Mouse (Mus musculus) gastrocnemius, postnatal 36 days (tissue): ENCODE measurements around the gene Vps4a. TPM values are rescaled to one million over a fixed set of nuclear protein-coding genes. Genes with fewer than 3 reads are reported as not detected.
"Not testable (repeated sequence)": the region's sequence is repeated elsewhere in the genome, so short reads cannot be mapped to it uniquely, and the experiment has no call there.

ENCODE experiments used
- DNase-seq, 2 experiments: peaks; one replicate each; pipeline ENCODE4 v3.0.0; 2022
- intact Hi-C: fragments of 180-260 bp; cut with DNase I; formaldehyde crosslinking; loops from one replicate; pipeline ENCODE4 v1.15.1; 2025
- long read RNA-seq, 2 experiments: library from polyadenylated mRNA; stranded (forward); transcript quantifications; one replicate each; pipeline ENCODE4 v2.0.0; 2021
- total RNA-seq, 2 experiments: library from RNA; stranded (reverse); gene quantifications; 2 replicates each; pipeline ENCODE4 v1.2.3; 2021

The Vps4a gene
- total RNA-seq, result 10 to 100 TPM; 61.1 to 64.6 TPM
- long read RNA-seq, experiment 1, transcript Vps4a-201 (11 exons, 2,178 nt), result major isoform, 32 of 44 reads
- long read RNA-seq, experiment 1, partial matches to known transcripts, result 4 of 44 reads
- long read RNA-seq, experiment 1, other reads (novel, unspliced or antisense), result 8 of 44 reads
- long read RNA-seq, experiment 2, transcript Vps4a-201 (11 exons, 2,178 nt), result major isoform, 45 of 53 reads
- long read RNA-seq, experiment 2, partial matches to known transcripts, result 5 of 53 reads
- long read RNA-seq, experiment 2, other reads (novel, unspliced or antisense), result 3 of 53 reads

DNA sequence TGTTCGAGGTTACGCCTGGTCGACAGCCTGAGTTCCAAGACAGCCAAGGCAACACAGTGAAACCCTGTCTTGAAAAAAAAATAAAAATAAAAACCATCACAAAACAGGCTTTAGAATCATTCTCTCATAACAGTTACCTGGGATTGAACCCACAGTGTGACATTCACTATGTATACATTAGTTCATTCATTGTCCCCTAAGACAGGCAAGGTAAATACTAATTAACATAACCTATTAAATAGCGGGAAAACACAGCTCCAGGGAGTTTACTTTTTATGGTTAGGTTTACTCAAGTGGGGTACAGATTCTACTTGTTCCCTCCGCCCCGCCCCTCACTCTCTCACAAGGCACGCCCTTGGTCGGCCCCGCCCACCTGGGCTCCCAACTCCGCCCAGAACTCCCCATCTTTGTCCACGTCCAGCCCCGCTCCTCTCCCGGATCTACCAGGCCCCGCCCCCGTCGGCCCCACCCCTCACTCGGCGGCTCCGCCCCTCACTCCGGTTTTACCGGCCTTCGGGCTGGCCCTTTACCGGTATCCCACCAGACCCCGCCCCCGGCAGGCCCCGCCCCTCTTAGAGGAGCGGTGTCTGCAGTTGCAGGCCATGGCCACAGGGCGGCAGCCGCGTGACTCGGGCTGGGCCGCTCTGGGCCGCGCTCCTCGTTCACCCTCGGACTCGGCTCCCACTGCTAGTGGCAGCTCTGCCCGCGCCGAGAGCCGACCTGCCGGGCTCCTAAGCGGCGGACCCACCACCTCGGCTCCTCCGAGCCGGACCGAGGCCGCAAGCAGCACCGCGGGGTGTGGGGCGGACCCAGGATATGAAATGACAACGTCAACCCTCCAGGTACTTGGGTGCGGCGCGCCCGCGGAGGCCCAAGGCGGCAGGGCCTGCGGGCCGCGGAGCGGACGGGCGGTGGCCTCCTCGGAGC, at the start of gene Vps4a:
Gene Vps4a, plus strand, starts transcription at position 573 of the 927 bp plus-strand sequence.
- intact Hi-C loops, result no loop called here
- peak; percentile 95 to 97 for DNase-seq

DNA sequence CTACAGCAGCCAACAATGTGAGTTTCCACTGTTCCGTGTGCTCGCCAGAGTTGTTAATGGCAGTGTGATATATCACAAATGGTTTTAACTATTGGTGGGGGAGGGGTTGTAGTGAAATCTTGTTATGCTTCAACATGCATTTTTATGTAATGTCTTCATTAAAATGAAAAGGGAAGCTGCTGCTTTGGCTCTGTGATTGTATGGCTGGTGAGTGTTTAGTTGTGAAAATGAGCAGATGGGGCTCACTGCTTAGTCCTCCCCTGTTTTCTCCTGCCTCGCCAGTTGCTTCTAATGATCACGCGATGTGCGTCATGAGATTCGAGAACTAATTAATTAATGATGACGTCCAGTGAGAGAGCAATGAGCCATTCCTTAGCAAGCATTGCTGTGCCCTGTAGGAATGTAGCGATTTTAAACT, 45.6 kb upstream of the Vps4a start:
- intact Hi-C loops, result no loop called here
- DNase-seq, result no peak

DNA sequence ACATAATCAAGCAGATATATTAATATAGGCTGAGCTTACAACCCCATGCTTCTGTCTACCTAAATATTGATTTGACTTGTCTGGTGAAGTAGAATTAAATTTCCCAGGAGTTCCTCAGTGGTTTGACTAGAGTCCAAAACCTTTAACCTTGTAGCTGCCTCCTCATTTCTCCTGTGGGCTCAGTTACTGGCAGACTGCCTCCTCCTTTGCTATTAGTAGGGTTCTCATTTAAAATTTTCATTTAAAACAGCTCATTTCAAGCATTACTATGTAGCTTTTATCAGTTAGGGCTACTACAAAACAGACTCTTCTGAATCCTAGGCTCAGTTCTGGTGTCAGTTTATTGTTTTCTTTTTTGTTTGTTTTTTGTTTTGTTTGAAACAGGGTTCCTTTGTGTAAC, 45.1 kb upstream of the Vps4a start:
- no peak for DNase-seq
- intact Hi-C loops, result no loop called here

DNA sequence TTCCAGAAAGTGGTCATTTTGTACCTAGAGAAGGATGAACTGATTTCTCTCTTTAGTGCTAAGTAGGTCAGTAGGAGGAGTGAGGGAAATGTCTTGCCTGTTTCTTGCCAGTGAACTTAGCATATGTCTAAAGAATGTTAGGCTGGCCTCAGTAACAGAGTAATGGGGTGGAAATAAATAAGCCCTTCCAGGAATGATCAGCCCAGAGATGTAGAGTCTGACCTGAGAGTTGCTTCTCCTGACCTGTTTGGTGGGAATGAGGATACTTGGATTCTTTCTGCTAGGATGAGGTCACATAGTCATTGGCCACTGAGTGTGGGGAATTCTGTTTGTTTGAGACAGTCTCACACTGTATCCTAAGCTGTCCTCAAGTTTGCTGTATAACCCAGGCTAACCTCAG, 43.5 kb upstream of the Vps4a start:
- intact Hi-C loops, result no loop called here

DNA sequence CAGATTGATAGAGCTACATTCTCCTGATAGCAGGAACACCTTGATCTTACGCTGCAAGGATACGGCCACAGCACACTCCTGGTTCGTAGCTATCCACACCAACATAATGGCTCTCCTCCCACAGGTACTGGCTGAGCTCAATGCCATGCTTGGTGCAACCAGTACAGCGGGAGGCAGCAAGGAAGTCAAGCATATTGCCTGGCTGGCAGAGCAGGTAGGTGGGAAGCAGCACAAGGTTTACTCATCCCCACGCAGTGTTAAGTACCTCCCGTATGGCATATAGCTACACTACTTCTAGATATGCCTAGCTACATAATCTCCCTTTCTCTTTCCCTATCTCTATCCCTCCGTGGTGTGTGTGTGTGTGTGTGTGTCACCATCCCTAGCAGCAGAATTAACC, 39.6 kb upstream of the Vps4a start:
- DNase-seq, result no peak
- intact Hi-C loops, result no loop called here

More for the DNA sequence above, 43.5 kb upstream of the Vps4a start:
- no peak for DNase-seq

- intact Hi-C loops, DNase-seq: not testable (repeated sequence)
These were observed 34.7 kb upstream of the Vps4a start for GRCm38 (mm10) chr8:106996339-106996738.

GRCm38 (mm10) chr8:106997416-106997815, 33.6 kb upstream of the Vps4a start:
- intact Hi-C loops, result no loop called here
- DNase-seq, result no peak

DNA sequence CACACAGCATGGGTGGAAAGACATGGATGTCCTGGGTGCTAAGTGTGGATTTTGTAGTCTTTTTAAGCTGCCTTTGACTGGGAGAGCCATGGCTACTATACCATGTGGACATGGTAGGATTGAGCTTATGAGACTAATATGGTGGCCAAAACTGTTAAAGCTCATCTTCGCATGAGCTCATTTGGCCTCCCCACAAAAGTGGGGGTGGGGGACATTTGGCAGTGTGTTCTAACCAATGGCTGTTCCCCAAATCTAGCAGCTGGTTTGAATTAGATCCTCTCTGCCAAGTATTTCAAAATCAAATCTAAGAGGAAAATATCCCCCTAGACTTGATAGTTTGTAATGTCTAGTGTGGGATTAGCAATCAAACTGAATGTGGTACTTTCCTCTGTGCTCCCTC, 32.0 kb upstream of the Vps4a start:
- intact Hi-C loops, result no loop called here
- peak; percentile 57 to 64 for DNase-seq

DNA sequence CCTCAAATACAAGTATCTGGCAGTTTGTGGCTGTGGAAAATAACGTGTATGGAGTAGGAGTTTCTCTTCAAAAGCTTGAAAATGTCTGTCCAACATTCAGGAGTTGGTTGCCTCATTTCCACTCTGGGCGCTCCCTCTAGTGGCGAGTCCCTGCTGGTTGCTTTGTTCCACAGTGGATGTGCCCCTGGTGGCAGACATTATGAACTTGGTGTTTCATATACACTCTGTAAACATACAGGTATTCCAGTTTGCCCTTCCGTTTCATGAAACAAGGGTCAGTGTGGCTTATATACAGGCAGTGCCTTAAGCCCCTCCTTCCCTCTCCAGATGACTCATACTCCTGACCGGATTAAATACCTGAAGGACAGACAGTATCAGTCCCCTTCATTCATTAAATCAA, 28.5 kb upstream of the Vps4a start:
- intact Hi-C loops, result loop anchor here (5.0 kb wide), 2 partner anchors 75 to 305 kb away; no protein-coding TSS in a partner anchor
- DNase-seq, result peak; percentile 82 to 88

- no peak for DNase-seq
- intact Hi-C loops, result no loop called here
These were observed 23.2 kb upstream of the Vps4a start for GRCm38 (mm10) chr8:107007795-107008194.

GRCm38 (mm10) chr8:107012666-107013065, 18.4 kb upstream of the Vps4a start:
- intact Hi-C loops, result no loop called here
- DNase-seq, result no peak

DNA sequence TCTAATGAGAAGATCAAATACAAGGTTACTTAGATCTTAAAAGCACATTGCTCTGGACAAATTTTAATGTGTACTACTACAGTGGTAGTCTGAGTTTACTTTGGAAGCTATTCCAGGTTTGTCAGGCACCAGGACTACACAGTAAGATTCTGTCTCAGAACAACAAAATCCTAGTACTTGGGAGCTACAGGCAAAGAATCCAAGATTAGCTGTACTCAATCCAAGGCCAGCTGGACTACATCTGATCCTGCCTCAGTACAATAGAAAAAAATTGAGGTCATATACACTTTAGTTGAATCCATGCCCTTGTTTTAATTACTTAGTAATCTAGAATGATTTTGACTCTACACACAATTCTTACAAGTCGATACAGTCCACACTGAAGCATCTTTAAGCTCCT, 16.1 kb upstream of the Vps4a start:
- no peak for DNase-seq
- intact Hi-C loops, result no loop called here

DNA sequence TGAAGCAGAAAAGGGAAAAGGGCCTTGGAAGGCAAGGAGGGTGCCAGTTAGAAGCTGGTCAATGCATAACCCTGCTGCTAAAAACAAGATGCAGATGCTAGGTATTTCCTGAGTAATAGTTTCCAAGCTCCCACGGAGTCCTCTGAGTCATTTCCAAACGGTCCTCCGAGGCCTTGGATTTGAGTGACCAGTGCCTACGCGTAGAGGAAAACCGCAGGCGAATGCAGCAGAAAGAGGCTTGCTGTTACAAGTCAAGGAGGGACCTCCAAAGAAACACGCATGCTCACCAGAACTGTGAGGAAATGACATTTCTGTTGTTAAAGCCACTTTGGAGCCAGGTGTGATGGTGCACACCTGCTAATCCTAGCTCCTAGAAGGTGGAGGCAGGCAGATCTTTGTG, 7.5 kb upstream of the Vps4a start:
- DNase-seq, result no peak
- intact Hi-C loops, result no loop called here

- DNase-seq, result no peak
- intact Hi-C loops, result no loop called here
These were observed 1.7 kb upstream of the Vps4a start for GRCm38 (mm10) chr8:107029310-107029709.

DNA sequence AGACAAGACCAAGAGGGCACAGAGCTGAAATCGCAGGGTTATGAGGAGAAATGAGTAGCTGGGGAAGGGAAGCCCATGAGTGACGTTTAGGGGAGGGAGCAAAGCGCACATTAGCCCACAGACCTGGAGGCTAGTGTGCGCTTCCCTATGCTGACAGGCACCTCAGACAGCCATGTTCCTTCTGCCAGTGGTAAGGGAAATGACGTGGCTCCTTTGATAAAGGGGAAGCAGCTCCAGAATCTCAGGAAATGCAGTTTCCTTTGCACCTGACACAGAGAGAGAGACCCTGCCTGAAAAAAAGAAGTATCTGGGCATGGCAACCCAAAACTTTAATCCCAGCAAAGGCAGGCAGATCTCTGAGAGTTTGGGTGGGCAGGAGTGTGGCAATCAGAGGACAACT, 964 bp upstream of the Vps4a start:
- intact Hi-C loops, result no loop called here
- no peak for DNase-seq

DNA sequence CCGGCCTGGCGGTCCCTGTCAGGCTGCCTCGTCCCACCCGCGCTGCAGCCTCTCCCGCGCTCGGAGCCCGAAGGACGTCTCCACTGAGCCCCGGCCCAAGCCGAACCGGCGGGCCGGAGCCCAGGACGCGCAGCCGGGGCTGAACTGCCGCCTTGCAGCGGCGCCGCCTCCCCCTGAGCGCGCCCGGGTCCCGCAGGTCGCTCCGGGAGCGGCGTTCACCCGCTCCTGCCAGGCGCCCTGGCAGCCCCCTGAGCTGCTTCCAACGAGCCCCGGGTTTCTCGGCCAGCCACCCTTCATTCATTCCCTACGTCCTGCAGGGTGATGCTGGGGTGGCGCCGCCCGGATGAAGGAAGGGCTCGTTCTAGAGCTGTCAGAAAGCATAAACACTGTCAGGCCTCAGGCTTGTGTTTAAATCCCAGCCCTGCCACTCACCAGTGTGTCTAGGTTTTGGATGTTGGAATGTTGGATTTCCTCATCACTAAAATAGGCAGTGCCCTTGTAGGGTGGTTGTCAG, 612 bp downstream of the Vps4a start:
- intact Hi-C loops, result no loop called here

DNA sequence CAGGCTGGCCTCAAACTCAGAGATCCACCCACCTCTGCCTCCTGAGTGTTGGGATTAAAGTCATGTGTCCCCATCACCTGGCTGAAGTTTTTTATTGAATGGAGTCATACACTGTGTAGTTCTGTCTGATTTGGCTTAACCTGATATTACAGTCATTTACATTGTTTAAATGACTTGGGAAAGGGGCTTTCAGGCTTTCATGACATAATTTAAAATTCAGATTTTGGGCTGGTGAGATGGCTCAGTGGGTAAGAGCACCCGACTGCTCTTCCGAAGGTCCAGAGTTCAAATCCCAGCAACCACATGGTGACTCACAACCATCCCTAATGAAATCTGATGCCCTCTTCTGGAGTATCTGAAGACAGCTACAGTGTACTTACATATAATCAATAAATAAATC, 2.6 kb downstream of the Vps4a start:
- intact Hi-C loops, DNase-seq: not testable (repeated sequence)

More for the DNA sequence above, 612 bp downstream of the Vps4a start:
- DNase-seq, result no peak

GRCm38 (mm10) chr8:107035641-107036040, 4.6 kb downstream of the Vps4a start:
- intact Hi-C loops, result no loop called here
- no peak for DNase-seq

DNA sequence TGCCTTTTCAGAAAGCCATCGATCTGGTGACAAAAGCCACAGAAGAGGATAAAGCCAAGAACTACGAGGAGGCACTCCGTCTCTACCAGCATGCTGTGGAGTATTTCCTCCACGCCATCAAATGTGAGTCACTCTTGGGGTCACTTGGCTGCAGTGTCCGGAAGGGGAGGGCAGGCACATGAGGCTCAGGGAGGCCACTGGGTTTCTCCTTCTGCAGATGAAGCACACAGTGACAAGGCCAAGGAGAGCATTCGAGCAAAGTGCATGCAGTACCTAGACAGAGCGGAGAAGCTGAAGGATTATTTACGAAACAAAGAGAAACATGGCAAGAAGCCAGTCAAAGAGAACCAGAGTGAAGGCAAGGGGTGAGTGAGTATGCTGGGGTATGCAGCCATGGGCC, 5.6 kb downstream of the Vps4a start:
- DNase-seq, result no peak
- intact Hi-C loops, result no loop called here

- DNase-seq, result no peak
- intact Hi-C loops, result no loop called here
These were observed 9.6 kb downstream of the Vps4a start for GRCm38 (mm10) chr8:107040632-107041031.

GRCm38 (mm10) chr8:107045478-107045877, 14.5 kb downstream of the Vps4a start:
- intact Hi-C loops, result no loop called here

More at GRCm38 (mm10) chr8:107045478-107045877, 14.5 kb downstream of the Vps4a start:
- DNase-seq, result no peak
